Mouse (Mus musculus): ENCODE data around the gene Cmss1.

GRCm38 (mm10) chr16:57359251-57359650, 247.4 kb downstream of the Cmss1 start:
- TF ChIP-seq CTCF (IDR thresholded peaks at IDR 0.05; ENCODE audit: low read depth), result no peak
- no peak for TF ChIP-seq EP300 (IDR thresholded peaks at IDR 0.05; ENCODE audit: low read depth)
